Mouse (Mus musculus): ENCODE data around the gene Il17re.

DNA sequence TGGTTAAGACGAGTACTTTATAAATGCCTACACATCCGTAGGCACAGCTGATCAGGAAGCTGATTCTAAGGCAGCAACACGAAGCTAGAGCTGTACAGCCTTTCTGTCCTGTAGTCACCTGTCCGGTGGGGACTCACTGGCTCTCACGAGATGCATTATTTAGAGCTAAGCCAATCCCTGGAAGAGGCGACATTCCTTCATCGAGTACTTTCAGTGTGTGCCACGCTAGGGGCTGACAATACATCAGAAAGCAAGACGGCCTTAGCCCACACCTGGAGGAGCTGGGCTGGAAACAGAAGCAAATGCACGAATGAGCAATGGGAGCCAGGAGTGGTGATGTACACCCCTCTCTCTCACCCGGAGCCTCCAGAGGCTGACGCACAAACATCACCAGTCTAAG is 21.1 kb upstream of the Il17re start:
- TF ChIP-seq EP300 (IDR thresholded peaks at IDR 0.05; ENCODE audit: insufficient read depth, low read depth, low read length) (no peak), CTCF (IDR thresholded peaks at IDR 0.05) (no peak), POLR2A (IDR thresholded peaks at IDR 0.05; ENCODE audit: insufficient read depth, low read depth, low read length) (no peak)

Data from heart, adult 2 months (tissue).